10 mouse cellular contexts compared by ENCODE assay signal in genomic region chr9:84354409-84354808, GRCm38 (mm10).
"Had no signal": no experiment of that assay in that cellular context is flagged by ENCODE, and none has a peak within 500 bp of the region (broad histone marks: within the 10 kb centered on the region; RNA-seq: fewer than 3 reads in every experiment).

No protein-coding gene starts in this region.

- ATAC-seq: midbrain, embryonic 13.5 days had no signal

- DNase-seq: kidney, adult 8-10 months; kidney, postnatal 25 days; layer of hippocampus, adult 9-11 months; layer of hippocampus, postnatal 36 days; left cerebral cortex, postnatal 4 days; lung, adult 18-20 months; spleen, adult 18-20 months; thymus, adult 18-20 months; thymus, postnatal 14 days had no signal
